Mouse (Mus musculus) embryonic facial prominence, embryonic 11.5 days (tissue): Measurements from ENCODE around the gene Nwd2. TPM values are rescaled to one million over a fixed set of nuclear protein-coding genes. Genes with fewer than 3 reads are reported as not detected.

Experiments used
- ATAC-seq: fragments of 200-750 bp; cut with Nextera tagmentation; replicated peaks from 2 replicates; pipeline ENCODE4 v1.8.0; 2017; ENCODE audit warnings: low read depth; ENCODE audit not compliant: insufficient number of reproducible peaks, low FRiP score, low TSS enrichment
- DNase-seq: peaks from one replicate; pipeline ENCODE4 v3.0.0-alpha.2; 2015; ENCODE audit warnings: low spot score
- H3K27ac ChIP-seq: fragments of 300-500 bp; sonication (generic); replicated peaks from 2 replicates; pipeline ENCODE4 v1.5.1; 2014; ENCODE audit warnings: mild to moderate bottlenecking, low read depth, low read length, control low read depth
- H3K27me3 ChIP-seq: fragments of 300-500 bp; sonication (generic); 2 replicates; pipeline ENCODE4 v1.6.1; 2014; ENCODE audit warnings: mild to moderate bottlenecking, low read length, moderate library complexity, mixed read lengths; ENCODE audit not compliant: control insufficient read depth, insufficient read depth
- H3K36me3 ChIP-seq: fragments of 300-500 bp; sonication (generic); replicated peaks from 2 replicates; pipeline ENCODE4 v1.6.1; 2014; ENCODE audit warnings: low read depth, mild to moderate bottlenecking, low read length, moderate library complexity, mixed read lengths; ENCODE audit not compliant: control insufficient read depth, insufficient read depth
- H3K4me1 ChIP-seq: fragments of 300-500 bp; sonication (generic); 2 replicates; pipeline ENCODE4 v1.6.1; 2014; ENCODE audit warnings: low read length, mixed read lengths; ENCODE audit not compliant: control insufficient read depth, insufficient read depth
- H3K4me2 ChIP-seq: fragments of 300-500 bp; sonication (generic); 2 replicates; pipeline ENCODE4 v1.6.1; 2014; ENCODE audit warnings: low read depth, mild to moderate bottlenecking, control low read depth, low read length, moderate library complexity
- H3K4me3 ChIP-seq: fragments of 300-500 bp; sonication (generic); 2 replicates; pipeline ENCODE4 v1.5.1; 2014; ENCODE audit warnings: low read depth, low read length, control low read depth
- H3K9ac ChIP-seq: fragments of 300-500 bp; sonication (generic); replicated peaks from 2 replicates; pipeline ENCODE4 v1.6.1; 2014; ENCODE audit warnings: mild to moderate bottlenecking, control low read depth, low read length
- H3K9me3 ChIP-seq: fragments of 300-500 bp; sonication (generic); replicated peaks from 2 replicates; pipeline ENCODE4 v1.6.1; 2016; ENCODE audit warnings: mild to moderate bottlenecking, low read length, inconsistent platforms, mixed read lengths; ENCODE audit not compliant: control insufficient read depth
- WGBS: fragments of 180-500 bp; shearing (Covaris S2); extraction: QIAGEN DNeasy Blood & Tissue Kit; methylation state at CpG from one replicate; pipeline ENCODE4 v1.1.7; 2014; 5-methylcytosine and 5-hydroxymethylcytosine counted together
- polyA plus RNA-seq: library from polyadenylated mRNA; unstranded; fragments of >200 nt; fragmentation: Nextera tagmentation; extraction: Ambion mirVana; gene quantifications from 2 replicates; pipeline ENCODE4 v1.2.1, GENCODE M21; 2014

Nwd2 gene
- polyA plus RNA-seq, 1 experiment from 2014 or later: 1.5 TPM

DNA sequence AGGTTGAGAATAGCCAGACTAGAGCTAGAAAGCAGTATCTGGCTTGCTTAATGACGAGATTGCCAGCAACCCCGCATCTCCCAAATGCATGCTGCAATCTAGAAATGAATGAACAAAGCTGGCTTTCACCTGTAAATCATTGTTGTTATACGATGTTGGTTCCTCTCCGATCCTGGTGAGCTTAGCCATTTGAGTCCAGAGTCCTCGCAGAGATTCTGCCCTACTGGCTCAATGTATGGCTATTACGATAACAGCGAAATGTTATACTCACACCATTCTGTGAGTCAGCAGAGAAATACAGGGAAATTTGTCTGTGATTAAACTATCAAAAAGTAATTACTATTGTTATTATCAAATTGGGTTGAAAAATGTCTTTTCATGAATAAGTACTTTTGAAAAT is 167.7 kb downstream of the Nwd2 start:
- no peak overlapping the region for H3K4me3 ChIP-seq
- DNase-seq (no peak), ATAC-seq (no peak)
- H3K36me3 ChIP-seq: no peaks in the 10 kb centered on the region
- H3K9me3 ChIP-seq: no peaks in the 10 kb centered on the region
- 88% methylated on average over 7 of the region's 7 CpGs for WGBS
- no peaks in the 10 kb centered on the region for H3K4me1 ChIP-seq
- H3K4me2 ChIP-seq: no peak overlapping the region
- no peak overlapping the region for H3K27ac ChIP-seq
- peaks cover 6% of the 10 kb centered on the region for H3K27me3 ChIP-seq
- no peak overlapping the region for H3K9ac ChIP-seq

DNA sequence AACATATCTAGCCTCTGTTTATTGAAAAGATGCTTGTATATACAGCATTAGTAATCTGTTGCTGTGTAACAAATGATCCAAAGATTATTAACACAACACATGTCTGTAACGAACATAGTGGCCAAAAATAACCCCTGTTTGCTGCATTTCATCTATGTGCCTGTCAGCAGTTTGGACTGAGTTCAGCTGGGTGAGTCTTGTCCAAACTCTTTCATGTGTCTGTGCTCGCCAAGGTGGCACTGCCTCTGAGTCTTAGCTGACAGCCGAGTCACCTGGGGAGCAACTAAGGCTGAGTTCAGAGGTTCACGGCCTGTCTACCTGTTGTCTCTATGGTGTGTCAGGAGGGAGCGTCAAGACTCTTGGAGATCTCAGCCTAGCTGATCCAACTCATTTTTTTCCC is 168.4 kb downstream of the Nwd2 start:
- ATAC-seq (no peak), DNase-seq (no peak)
- Histone ChIP-seq H3K27me3 (peaks cover 3% of the 10 kb centered on the region), H3K4me1 (no peaks in the 10 kb centered on the region), H3K9me3 (no peaks in the 10 kb centered on the region), H3K9ac (no peak overlapping the region), H3K27ac (no peak overlapping the region), H3K4me2 (no peak overlapping the region), H3K36me3 (no peaks in the 10 kb centered on the region), H3K4me3 (no peak overlapping the region)
- 82% methylated on average over 5 of the region's 5 CpGs for WGBS

DNA sequence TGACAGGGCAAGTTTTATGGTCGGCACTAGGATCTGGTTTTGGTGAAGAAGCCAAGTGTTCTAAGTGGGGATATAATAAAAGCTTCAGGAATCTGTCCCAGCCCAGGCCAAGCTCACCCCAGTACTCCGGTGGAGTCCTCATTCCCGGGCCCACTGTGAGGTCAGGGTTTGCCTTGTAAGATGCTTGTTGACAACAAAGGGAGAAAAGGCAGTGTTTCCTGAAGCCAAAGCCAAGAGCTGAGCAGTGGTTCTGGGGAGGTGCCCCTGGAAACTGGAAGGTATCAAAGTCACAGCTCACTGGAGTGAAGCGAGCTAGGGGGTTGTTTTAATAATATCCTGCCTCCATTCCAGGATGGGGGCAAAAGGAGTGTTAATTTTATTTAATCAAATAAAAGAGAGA is 170.1 kb downstream of the Nwd2 start:
- 71% methylated on average over 4 of the region's 4 CpGs for WGBS
- no peak for DNase-seq
- Histone ChIP-seq H3K36me3 (no peaks in the 10 kb centered on the region), H3K9me3 (no peaks in the 10 kb centered on the region), H3K27me3 (no peaks in the 10 kb centered on the region), H3K27ac (no peak overlapping the region), H3K9ac (no peak overlapping the region), H3K4me3 (no peak overlapping the region), H3K4me1 (no peaks in the 10 kb centered on the region), H3K4me2 (no peak overlapping the region)
- ATAC-seq: no peak

DNA sequence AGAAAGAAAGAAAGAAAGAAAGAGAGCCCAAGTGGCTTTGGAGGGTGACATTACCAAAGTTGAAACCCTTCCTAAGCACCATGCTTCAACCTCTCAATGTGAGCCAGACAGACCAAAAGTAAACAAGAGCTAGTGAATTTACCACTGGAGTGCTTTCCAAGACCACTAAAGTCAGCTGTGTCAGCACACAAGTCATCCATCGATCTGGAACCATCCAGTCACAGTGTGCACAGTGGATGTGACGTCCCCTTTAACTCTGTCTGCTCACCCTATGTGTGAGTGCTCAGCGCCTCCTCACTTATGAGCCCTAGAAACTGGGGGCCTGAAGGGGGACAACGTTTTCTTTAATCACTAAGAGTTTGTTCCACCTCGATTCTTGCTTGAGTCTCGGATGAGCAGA is 170.6 kb downstream of the Nwd2 start:
- WGBS: 75% methylated on average over 6 of the region's 6 CpGs
- H3K9me3 ChIP-seq: no peaks in the 10 kb centered on the region

DNA sequence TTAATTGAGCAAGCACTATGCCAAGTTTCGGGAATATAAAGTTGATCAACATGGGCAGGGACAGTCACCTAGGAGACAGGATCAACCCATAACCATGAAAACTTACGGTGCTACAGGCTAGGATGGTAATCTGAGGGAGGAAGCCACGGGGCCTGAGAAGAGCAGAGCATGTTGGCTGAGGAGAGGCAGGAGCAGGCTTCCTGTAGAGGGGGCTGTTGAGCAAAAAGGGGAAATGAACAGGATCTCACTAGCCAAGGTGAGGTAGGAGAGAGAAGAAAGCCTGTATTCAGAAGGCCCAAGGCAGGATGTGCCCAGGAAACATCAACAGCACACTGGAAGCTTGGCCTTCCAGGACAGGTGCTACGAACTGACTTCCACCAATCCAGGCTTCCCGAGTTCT is 172.3 kb downstream of the Nwd2 start:
- Histone ChIP-seq H3K27ac (no peak overlapping the region), H3K27me3 (no peaks in the 10 kb centered on the region), H3K4me3 (no peak overlapping the region), H3K36me3 (no peaks in the 10 kb centered on the region), H3K9me3 (no peaks in the 10 kb centered on the region), H3K4me1 (no peaks in the 10 kb centered on the region), H3K9ac (no peak overlapping the region), H3K4me2 (no peak overlapping the region)
- WGBS: 90% methylated on average over 5 of the region's 5 CpGs
- no peak for DNase-seq
- ATAC-seq: no peak

More for the DNA sequence above, 170.6 kb downstream of the Nwd2 start:
- no peak for DNase-seq
- Histone ChIP-seq H3K4me2 (no peak overlapping the region), H3K4me3 (no peak overlapping the region), H3K27me3 (no peaks in the 10 kb centered on the region), H3K36me3 (no peaks in the 10 kb centered on the region), H3K27ac (no peak overlapping the region), H3K9ac (no peak overlapping the region), H3K4me1 (no peaks in the 10 kb centered on the region)
- no peak for ATAC-seq

DNA sequence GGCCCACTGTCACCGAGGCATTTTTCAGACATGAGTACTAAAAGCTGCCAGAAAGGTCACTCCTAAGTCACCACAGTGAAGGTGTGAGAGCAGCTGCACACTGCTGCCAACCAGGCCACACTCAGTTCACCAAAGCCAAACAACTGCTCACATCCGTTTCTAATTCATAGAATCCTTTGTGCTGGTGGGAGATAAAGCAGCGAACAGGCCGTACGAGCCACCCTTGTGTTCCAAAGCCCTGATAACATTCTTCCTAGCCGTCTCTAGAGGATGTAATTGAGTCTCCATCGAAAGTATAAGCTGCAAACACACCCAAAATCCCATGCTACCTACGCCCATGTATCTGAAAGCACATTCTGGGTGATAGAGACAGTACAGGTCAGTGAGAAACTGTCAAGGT is 173.0 kb downstream of the Nwd2 start:
- DNase-seq: no peak
- Histone ChIP-seq H3K9me3 (no peaks in the 10 kb centered on the region), H3K4me3 (no peak overlapping the region), H3K27ac (no peak overlapping the region), H3K9ac (no peak overlapping the region), H3K27me3 (no peaks in the 10 kb centered on the region), H3K4me2 (no peak overlapping the region), H3K4me1 (no peaks in the 10 kb centered on the region), H3K36me3 (no peaks in the 10 kb centered on the region)
- WGBS: 74% methylated on average over 8 of the region's 8 CpGs
- ATAC-seq: no peak

DNA sequence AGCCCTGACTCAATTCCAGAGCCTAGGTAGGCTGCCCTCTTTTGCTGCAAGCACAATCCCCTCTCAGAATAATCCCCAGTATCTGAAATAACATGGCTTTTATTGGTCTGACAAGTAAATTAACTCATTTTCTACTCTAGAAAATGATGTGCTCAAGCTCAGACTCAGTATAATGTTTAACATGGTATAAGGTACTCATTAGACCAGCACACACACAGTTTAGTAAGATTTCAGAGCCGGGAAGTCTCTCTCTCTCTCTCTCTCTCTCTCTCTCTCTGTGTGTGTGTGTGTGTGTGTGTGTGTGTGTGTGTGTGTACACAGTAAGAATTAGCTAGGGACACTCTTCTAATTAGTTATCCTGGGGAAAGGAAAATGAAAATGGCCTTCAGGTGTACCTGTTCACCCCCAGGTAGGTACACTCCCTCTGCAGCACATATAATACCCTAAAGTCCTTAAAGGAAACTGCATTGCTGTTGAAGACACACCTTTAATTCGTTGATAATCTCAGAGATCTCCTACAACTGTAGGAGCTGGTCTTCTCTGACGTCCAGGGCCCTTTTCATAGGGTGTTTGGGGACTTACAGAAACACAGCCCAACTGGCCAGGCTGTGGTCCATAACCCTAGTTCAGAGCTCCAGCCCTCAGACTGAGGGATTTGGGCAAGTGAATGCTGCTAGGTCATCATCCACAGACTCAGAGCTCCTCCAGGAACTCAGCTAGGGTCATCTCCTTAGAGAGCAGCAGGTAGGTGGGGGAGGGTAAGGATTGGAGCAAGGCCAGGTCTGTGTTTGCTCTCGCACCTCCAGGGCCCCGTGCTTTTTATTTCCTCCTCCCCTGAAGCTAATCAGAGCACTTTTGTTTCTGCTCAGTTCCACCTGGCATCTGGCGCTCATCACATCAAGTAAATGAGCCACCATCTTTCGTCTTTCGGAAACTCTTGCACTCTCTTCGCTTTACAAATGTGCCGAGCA is 174.7 kb downstream of the Nwd2 start:
- Histone ChIP-seq H3K4me2 (no peak overlapping the region), H3K9me3 (no peaks in the 10 kb centered on the region), H3K4me3 (no peak overlapping the region), H3K27ac (no peak overlapping the region), H3K4me1 (no peaks in the 10 kb centered on the region), H3K36me3 (no peaks in the 10 kb centered on the region), H3K27me3 (no peaks in the 10 kb centered on the region), H3K9ac (no peak overlapping the region)
- ATAC-seq: no peak
- WGBS: 73% methylated on average over 10 of the region's 10 CpGs
- no peak for DNase-seq

DNA sequence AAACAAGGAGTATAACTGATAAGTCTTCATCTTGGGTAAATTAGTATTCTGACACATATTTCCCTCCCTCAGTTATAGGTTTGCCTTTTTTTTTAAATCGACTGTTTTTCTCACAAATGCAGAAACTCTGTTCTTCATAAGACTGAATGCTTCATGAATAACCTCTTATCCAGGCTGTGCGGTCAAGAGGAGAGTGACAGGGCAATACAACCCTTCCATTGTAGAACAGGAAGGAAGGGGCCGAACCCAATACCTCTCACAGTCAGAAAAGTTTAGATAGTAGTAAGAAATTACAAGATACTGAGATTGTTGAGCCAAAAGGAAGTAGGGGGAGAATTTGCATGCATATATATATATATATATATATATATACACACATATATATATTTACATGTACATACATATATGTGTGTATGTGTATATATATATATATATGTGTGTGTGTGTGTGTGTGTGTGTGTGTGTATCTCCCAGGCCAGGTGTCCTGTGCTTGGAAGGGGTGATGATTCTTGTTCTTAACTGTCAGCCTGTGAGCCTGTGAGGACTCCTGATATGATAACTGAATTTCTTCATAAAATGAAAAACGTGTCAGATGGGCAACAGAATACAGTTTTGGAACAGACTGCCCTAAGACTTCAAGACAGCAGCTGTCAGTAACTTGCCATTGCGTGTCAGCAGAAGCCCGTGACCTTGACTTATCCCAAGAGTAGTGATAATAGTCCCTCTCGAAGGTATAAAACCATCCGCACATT is 175.9 kb downstream of the Nwd2 start:
- no peaks in the 10 kb centered on the region for H3K9me3 ChIP-seq
- H3K27me3 ChIP-seq: no peaks in the 10 kb centered on the region
- DNase-seq (no peak), ATAC-seq (no peak)
- no peaks in the 10 kb centered on the region for H3K36me3 ChIP-seq
- H3K4me2 ChIP-seq: no peak overlapping the region
- no peak overlapping the region for H3K27ac ChIP-seq
- no peak overlapping the region for H3K9ac ChIP-seq
- no peak overlapping the region for H3K4me3 ChIP-seq
- no peaks in the 10 kb centered on the region for H3K4me1 ChIP-seq
- WGBS: 82% methylated on average over 8 of the region's 8 CpGs
